Mouse (Mus musculus) embryonic facial prominence, embryonic 15.5 days (tissue): ENCODE measurements around the gene Gm49358. TPM values are rescaled to one million over a fixed set of nuclear protein-coding genes. Genes with fewer than 3 reads are reported as not detected.

Experiments used
- ATAC-seq: fragments of 200-750 bp; cut with Nextera tagmentation; 2 replicates; pipeline ENCODE4 v1.8.0; 2017; ENCODE audit warnings: low read depth, moderate TSS enrichment; ENCODE audit not compliant: insufficient number of reproducible peaks, low FRiP score, low TSS enrichment
- H3K27ac ChIP-seq: fragments of 300-500 bp; sonication (generic); replicated peaks from 2 replicates; pipeline ENCODE4 v1.5.1; 2015; ENCODE audit warnings: mild to moderate bottlenecking, inconsistent platforms
- H3K27me3 ChIP-seq: fragments of 300-500 bp; sonication (generic); 2 replicates; pipeline ENCODE4 v1.6.1; 2015; ENCODE audit warnings: inconsistent platforms
- H3K36me3 ChIP-seq: fragments of 300-500 bp; sonication (generic); 2 replicates; pipeline ENCODE4 v1.6.1; 2015; ENCODE audit warnings: mild to moderate bottlenecking, inconsistent platforms
- H3K4me1 ChIP-seq: fragments of 300-500 bp; sonication (generic); 2 replicates; pipeline ENCODE4 v1.6.1; 2015; ENCODE audit warnings: inconsistent platforms
- H3K4me2 ChIP-seq: fragments of 300-500 bp; sonication (generic); replicated peaks from 2 replicates; pipeline ENCODE4 v1.6.1; 2015; ENCODE audit warnings: mild to moderate bottlenecking, inconsistent platforms
- H3K4me3 ChIP-seq: fragments of 300-500 bp; sonication (generic); replicated peaks from 2 replicates; pipeline ENCODE4 v1.5.1; 2015; ENCODE audit warnings: mild to moderate bottlenecking, inconsistent platforms
- H3K9ac ChIP-seq: fragments of 300-500 bp; sonication (generic); 2 replicates; pipeline ENCODE4 v1.6.1; 2015; ENCODE audit warnings: inconsistent platforms
- H3K9me3 ChIP-seq: fragments of 300-500 bp; sonication (generic); replicated peaks from 2 replicates; pipeline ENCODE4 v1.6.1; 2016; ENCODE audit warnings: inconsistent platforms
- WGBS: fragments of 180-500 bp; shearing (Covaris S2); methylation state at CpG from one replicate; pipeline ENCODE4 v1.1.7; 2015; 5-methylcytosine and 5-hydroxymethylcytosine counted together
- polyA plus RNA-seq: library from polyadenylated mRNA; unstranded; fragments of >200 nt; fragmentation: Nextera tagmentation; extraction: Ambion mirVana; gene quantifications from 2 replicates; pipeline ENCODE4 v1.2.1, GENCODE M21; 2015

Gene Gm49358
- polyA plus RNA-seq, 1 experiment from 2014 or later: not detected

GRCm38 (mm10) chr10:86842659-86843058 is 78.9 kb downstream of the Gm49358 start:
- no peaks in the 10 kb centered on the region for H3K36me3 ChIP-seq
- H3K4me3 ChIP-seq: no peak overlapping the region
- 67% methylated on average over 5 of the region's 5 CpGs for WGBS

GRCm38 (mm10) chr10:86846926-86847467 is 83.2 kb downstream of the Gm49358 start:
- WGBS: 84% methylated on average over 9 of the region's 9 CpGs
- ATAC-seq: no peak
- Histone ChIP-seq H3K36me3 (no peaks in the 10 kb centered on the region), H3K9me3 (no peaks in the 10 kb centered on the region), H3K4me3 (no peak overlapping the region), H3K4me2 (no peak overlapping the region), H3K9ac (no peak overlapping the region), H3K4me1 (no peaks in the 10 kb centered on the region), H3K27me3 (no peaks in the 10 kb centered on the region), H3K27ac (no peak overlapping the region)

More at GRCm38 (mm10) chr10:86842659-86843058, 78.9 kb downstream of the Gm49358 start:
- H3K9ac ChIP-seq: no peak overlapping the region
- no peak for ATAC-seq
- H3K27me3 ChIP-seq: no peaks in the 10 kb centered on the region
- H3K4me2 ChIP-seq: no peak overlapping the region
- no peak overlapping the region for H3K27ac ChIP-seq
- no peaks in the 10 kb centered on the region for H3K4me1 ChIP-seq
- no peaks in the 10 kb centered on the region for H3K9me3 ChIP-seq

- H3K36me3 ChIP-seq: no peaks in the 10 kb centered on the region
- no peak overlapping the region for H3K9ac ChIP-seq
- H3K27me3 ChIP-seq: no peaks in the 10 kb centered on the region
- H3K4me2 ChIP-seq: no peak overlapping the region
- H3K4me3 ChIP-seq: no peak overlapping the region
- H3K27ac ChIP-seq: no peak overlapping the region
- ATAC-seq: no peak
- WGBS: 82% methylated on average over 4 of the region's 4 CpGs
- H3K4me1 ChIP-seq: no peaks in the 10 kb centered on the region
- H3K9me3 ChIP-seq: no peaks in the 10 kb centered on the region
Measured at GRCm38 (mm10) chr10:86849087-86849486, 85.3 kb downstream of the Gm49358 start.

- H3K27me3 ChIP-seq: no peaks in the 10 kb centered on the region
- H3K4me2 ChIP-seq: no peak overlapping the region
- no peak overlapping the region for H3K27ac ChIP-seq
- H3K9ac ChIP-seq: no peak overlapping the region
- no peaks in the 10 kb centered on the region for H3K36me3 ChIP-seq
- no peak overlapping the region for H3K4me3 ChIP-seq
- ATAC-seq: no peak
- no peaks in the 10 kb centered on the region for H3K9me3 ChIP-seq
- no peaks in the 10 kb centered on the region for H3K4me1 ChIP-seq
- 78% methylated on average over 4 of the region's 4 CpGs for WGBS
Measured at GRCm38 (mm10) chr10:86849508-86849907, 85.7 kb downstream of the Gm49358 start.

GRCm38 (mm10) chr10:86852160-86852559 is 88.4 kb downstream of the Gm49358 start:
- Histone ChIP-seq H3K9ac (no peak overlapping the region), H3K9me3 (no peaks in the 10 kb centered on the region), H3K27me3 (no peaks in the 10 kb centered on the region), H3K4me3 (no peak overlapping the region), H3K36me3 (no peaks in the 10 kb centered on the region), H3K27ac (no peak overlapping the region), H3K4me1 (no peaks in the 10 kb centered on the region), H3K4me2 (no peak overlapping the region)
- no peak for ATAC-seq
- WGBS: 84% methylated on average over 6 of the region's 6 CpGs

- WGBS: 77% methylated on average over 3 of the region's 3 CpGs
- no peaks in the 10 kb centered on the region for H3K27me3 ChIP-seq
- no peak for ATAC-seq
Measured at GRCm38 (mm10) chr10:86853433-86853832, 89.7 kb downstream of the Gm49358 start.

GRCm38 (mm10) chr10:86860396-86860795 is 96.6 kb downstream of the Gm49358 start:
- Histone ChIP-seq H3K4me2 (no peak overlapping the region), H3K9ac (no peak overlapping the region), H3K36me3 (no peaks in the 10 kb centered on the region), H3K27ac (no peak overlapping the region), H3K9me3 (no peaks in the 10 kb centered on the region), H3K27me3 (no peaks in the 10 kb centered on the region), H3K4me1 (no peaks in the 10 kb centered on the region), H3K4me3 (no peak overlapping the region)
- no peak for ATAC-seq
- WGBS: 74% methylated on average over 4 of the region's 4 CpGs

More at GRCm38 (mm10) chr10:86853433-86853832, 89.7 kb downstream of the Gm49358 start:
- no peak overlapping the region for H3K27ac ChIP-seq
- no peaks in the 10 kb centered on the region for H3K9me3 ChIP-seq
- no peak overlapping the region for H3K4me2 ChIP-seq
- no peaks in the 10 kb centered on the region for H3K4me1 ChIP-seq
- H3K9ac ChIP-seq: no peak overlapping the region
- H3K36me3 ChIP-seq: no peaks in the 10 kb centered on the region
- no peak overlapping the region for H3K4me3 ChIP-seq

- Histone ChIP-seq H3K4me3 (no peak overlapping the region), H3K27me3 (no peaks in the 10 kb centered on the region), H3K36me3 (no peaks in the 10 kb centered on the region), H3K9me3 (no peaks in the 10 kb centered on the region), H3K4me1 (no peaks in the 10 kb centered on the region), H3K4me2 (no peak overlapping the region), H3K9ac (no peak overlapping the region), H3K27ac (no peak overlapping the region)
- WGBS: 89% methylated on average over 6 of the region's 6 CpGs
- ATAC-seq: no peak
Measured at GRCm38 (mm10) chr10:86862496-86862895, 98.7 kb downstream of the Gm49358 start.

GRCm38 (mm10) chr10:86863429-86863828 is 99.7 kb downstream of the Gm49358 start:
- Histone ChIP-seq H3K4me2 (no peak overlapping the region), H3K27me3 (no peaks in the 10 kb centered on the region), H3K9me3 (no peaks in the 10 kb centered on the region), H3K9ac (no peak overlapping the region), H3K4me3 (no peak overlapping the region), H3K27ac (no peak overlapping the region), H3K4me1 (no peaks in the 10 kb centered on the region), H3K36me3 (no peaks in the 10 kb centered on the region)
- WGBS: 91% methylated on average over 6 of the region's 6 CpGs
- no peak for ATAC-seq

- H3K9me3 ChIP-seq: no peaks in the 10 kb centered on the region
- ATAC-seq: no peak
- H3K27me3 ChIP-seq: no peaks in the 10 kb centered on the region
- no peak overlapping the region for H3K4me2 ChIP-seq
- no peaks in the 10 kb centered on the region for H3K4me1 ChIP-seq
- no peak overlapping the region for H3K27ac ChIP-seq
- no peaks in the 10 kb centered on the region for H3K36me3 ChIP-seq
- 64% methylated on average over 7 of the region's 7 CpGs for WGBS
- no peak overlapping the region for H3K9ac ChIP-seq
- H3K4me3 ChIP-seq: no peak overlapping the region
Measured at GRCm38 (mm10) chr10:86872121-86872520, 108.3 kb downstream of the Gm49358 start.

- 73% methylated on average over 5 of the region's 5 CpGs for WGBS
- H3K9ac ChIP-seq: no peak overlapping the region
Measured at GRCm38 (mm10) chr10:86872591-86872990, 108.8 kb downstream of the Gm49358 start.

GRCm38 (mm10) chr10:86878721-86879120 is 114.9 kb downstream of the Gm49358 start:
- Histone ChIP-seq H3K27ac (no peak overlapping the region), H3K4me1 (no peaks in the 10 kb centered on the region), H3K27me3 (no peaks in the 10 kb centered on the region), H3K4me3 (no peak overlapping the region), H3K9ac (no peak overlapping the region), H3K36me3 (no peaks in the 10 kb centered on the region), H3K4me2 (no peak overlapping the region), H3K9me3 (no peaks in the 10 kb centered on the region)
- 59% methylated on average over 7 of the region's 7 CpGs for WGBS
- ATAC-seq: no peak

More at GRCm38 (mm10) chr10:86872591-86872990, 108.8 kb downstream of the Gm49358 start:
- Histone ChIP-seq H3K27ac (no peak overlapping the region), H3K4me2 (no peak overlapping the region), H3K27me3 (no peaks in the 10 kb centered on the region), H3K36me3 (no peaks in the 10 kb centered on the region), H3K4me1 (no peaks in the 10 kb centered on the region), H3K4me3 (no peak overlapping the region), H3K9me3 (no peaks in the 10 kb centered on the region)
- ATAC-seq: no peak
